Mouse (Mus musculus): ENCODE data around the gene Fat4. TPM values are rescaled to one million over a fixed set of nuclear protein-coding genes. Genes with fewer than 3 reads are reported as not detected.

Fat4 gene
- polyA plus RNA-seq, 1 experiment from 2014 or later, result 2.0 TPM

DNA sequence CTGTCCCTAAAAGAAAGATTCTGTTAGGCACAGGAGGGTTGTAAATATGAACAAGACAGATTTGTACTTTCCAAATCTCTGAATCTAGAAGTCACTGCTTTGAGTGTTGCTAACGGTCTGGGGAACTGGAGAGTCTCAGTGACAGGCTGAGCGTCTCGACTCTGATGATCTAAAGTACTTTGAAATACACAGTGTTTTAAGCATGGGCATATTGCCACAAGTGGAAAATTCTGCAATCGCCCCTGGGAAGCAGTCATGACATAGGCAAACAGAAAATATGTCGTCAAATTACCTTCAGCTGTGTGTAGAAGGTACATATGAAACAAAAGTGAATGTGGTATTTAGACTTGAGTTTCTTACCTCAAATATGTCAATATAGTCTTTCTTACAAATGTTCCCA, 51.4 kb downstream of the Fat4 start:
- Histone ChIP-seq H3K9ac (ENCODE audit: low read length) (no peak overlapping the region), H3K4me3 (ENCODE audit: low read length) (no peak overlapping the region), H3K4me2 (ENCODE audit: low read depth, low read length) (no peak overlapping the region), H3K9me3 (replicated peaks; ENCODE audit: control insufficient read depth, low read length) (no peaks in the 10 kb centered on the region), H3K27ac (ENCODE audit: low read length) (no peak overlapping the region), H3K27me3 (ENCODE audit: control insufficient read depth, insufficient read depth, low read length) (no peaks in the 10 kb centered on the region), H3K36me3 (ENCODE audit: control insufficient read depth, insufficient read depth) (peaks cover 3% of the 10 kb centered on the region), H3K4me1 (ENCODE audit: control insufficient read depth, insufficient read depth, low read length) (peaks cover 24% of the 10 kb centered on the region)
- ATAC-seq (replicated peaks; ENCODE audit: extremely low read depth, insufficient read depth, low FRiP score), result no peak
- 44% methylated on average over 5 of the region's 5 CpGs for WGBS

DNA sequence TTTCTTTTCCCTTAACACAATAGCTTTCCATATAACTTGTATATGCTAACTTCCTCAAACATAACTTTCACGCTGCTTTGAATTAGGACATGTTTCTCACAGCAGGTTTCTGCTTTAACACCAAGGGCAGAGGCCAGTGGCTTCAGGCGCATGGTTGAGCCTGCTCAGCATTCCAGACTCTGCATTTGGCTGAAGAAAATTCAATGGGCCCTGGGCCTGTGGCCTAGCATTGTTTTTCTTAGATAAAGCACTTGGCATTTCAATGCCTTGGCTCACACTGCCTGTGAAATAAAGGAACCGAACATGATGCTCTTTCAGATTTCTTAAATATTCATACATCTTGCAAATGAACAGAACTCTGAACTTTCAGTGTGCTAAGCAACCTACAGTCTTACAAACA, 52.8 kb downstream of the Fat4 start:
- Histone ChIP-seq H3K9ac (ENCODE audit: low read length) (no peak overlapping the region), H3K27me3 (ENCODE audit: control insufficient read depth, insufficient read depth, low read length) (no peaks in the 10 kb centered on the region), H3K27ac (ENCODE audit: low read length) (0 out of 2 replicates have a peak overlapping the region, but pooled peaks have one; percentile 3), H3K4me3 (ENCODE audit: low read length) (no peak overlapping the region), H3K9me3 (replicated peaks; ENCODE audit: control insufficient read depth, low read length) (no peaks in the 10 kb centered on the region), H3K36me3 (ENCODE audit: control insufficient read depth, insufficient read depth) (peaks cover 4% of the 10 kb centered on the region), H3K4me1 (ENCODE audit: control insufficient read depth, insufficient read depth, low read length) (peaks cover 24% of the 10 kb centered on the region), H3K4me2 (ENCODE audit: low read depth, low read length) (no peak overlapping the region)
- WGBS, result 24% methylated on average over 3 of the region's 3 CpGs
- ATAC-seq (replicated peaks; ENCODE audit: extremely low read depth, insufficient read depth, low FRiP score), result 0 out of 2 replicates have a peak, but pooled peaks have one; percentile 52

DNA sequence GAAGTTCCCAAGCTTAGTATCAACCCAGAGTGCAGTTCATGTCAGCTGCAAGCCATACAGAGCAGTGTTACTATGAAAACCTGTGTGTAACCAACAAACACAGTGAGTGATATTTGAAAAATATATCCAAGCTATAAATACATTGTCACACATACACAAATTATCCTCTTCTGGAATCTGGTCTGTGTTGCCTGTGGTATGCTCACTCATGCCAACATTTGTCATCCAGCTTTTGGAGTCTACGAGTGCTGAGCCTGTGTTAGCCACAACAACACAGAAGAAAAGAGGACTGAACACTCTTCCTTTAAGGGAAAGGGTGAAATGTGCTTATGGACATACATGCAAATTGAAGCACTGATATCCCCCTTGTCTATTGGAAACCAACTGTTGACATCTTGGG, 53.6 kb downstream of the Fat4 start:
- H3K4me2 ChIP-seq (ENCODE audit: low read depth, low read length), result no peak overlapping the region
- H3K4me3 ChIP-seq (ENCODE audit: low read length), result no peak overlapping the region
- WGBS, result 48% methylated on average over 1 of the region's 1 CpGs
- no peak overlapping the region for H3K27ac ChIP-seq (ENCODE audit: low read length)
- ATAC-seq (replicated peaks; ENCODE audit: extremely low read depth, insufficient read depth, low FRiP score), result no peak
- H3K9ac ChIP-seq (ENCODE audit: low read length), result no peak overlapping the region
- peaks cover 21% of the 10 kb centered on the region for H3K4me1 ChIP-seq (ENCODE audit: control insufficient read depth, insufficient read depth, low read length)
- no peaks in the 10 kb centered on the region for H3K9me3 ChIP-seq (replicated peaks; ENCODE audit: control insufficient read depth, low read length)
- peaks cover 4% of the 10 kb centered on the region for H3K36me3 ChIP-seq (ENCODE audit: control insufficient read depth, insufficient read depth)
- H3K27me3 ChIP-seq (ENCODE audit: control insufficient read depth, insufficient read depth, low read length), result no peaks in the 10 kb centered on the region

DNA sequence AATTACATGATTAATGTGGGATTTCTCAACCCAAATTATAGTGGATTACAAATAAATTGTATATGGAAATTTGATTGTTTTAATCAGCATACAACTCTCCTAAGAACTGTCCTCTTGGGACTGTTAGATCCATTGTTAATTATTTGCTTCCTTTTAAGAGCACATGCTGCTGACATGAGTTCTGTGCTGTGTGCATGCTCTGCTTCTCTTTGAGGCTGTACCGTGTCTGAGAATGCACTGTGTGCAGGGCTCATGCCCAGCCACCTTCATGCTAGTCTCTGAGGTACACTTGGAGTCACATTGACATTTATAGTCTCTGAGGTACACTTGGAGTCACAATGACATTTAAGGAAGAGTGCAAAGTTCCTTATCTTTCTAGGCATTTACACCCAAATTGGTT, 58.4 kb downstream of the Fat4 start:
- no peak overlapping the region for H3K27ac ChIP-seq (ENCODE audit: low read length)
- no peak overlapping the region for H3K4me2 ChIP-seq (ENCODE audit: low read depth, low read length)
- H3K36me3 ChIP-seq (ENCODE audit: control insufficient read depth, insufficient read depth), result peaks cover 4% of the 10 kb centered on the region
- H3K27me3 ChIP-seq (ENCODE audit: control insufficient read depth, insufficient read depth, low read length), result no peaks in the 10 kb centered on the region
- no peak overlapping the region for H3K4me3 ChIP-seq (ENCODE audit: low read length)
- H3K4me1 ChIP-seq (ENCODE audit: control insufficient read depth, insufficient read depth, low read length), result 0 out of 2 replicates have a peak, but pooled peaks cover 2% of the 10 kb centered on the region
- WGBS, result 64% methylated on average over 1 of the region's 1 CpGs
- H3K9me3 ChIP-seq (replicated peaks; ENCODE audit: control insufficient read depth, low read length), result no peaks in the 10 kb centered on the region
- no peak overlapping the region for H3K9ac ChIP-seq (ENCODE audit: low read length)
- no peak for ATAC-seq (replicated peaks; ENCODE audit: extremely low read depth, insufficient read depth, low FRiP score)

DNA sequence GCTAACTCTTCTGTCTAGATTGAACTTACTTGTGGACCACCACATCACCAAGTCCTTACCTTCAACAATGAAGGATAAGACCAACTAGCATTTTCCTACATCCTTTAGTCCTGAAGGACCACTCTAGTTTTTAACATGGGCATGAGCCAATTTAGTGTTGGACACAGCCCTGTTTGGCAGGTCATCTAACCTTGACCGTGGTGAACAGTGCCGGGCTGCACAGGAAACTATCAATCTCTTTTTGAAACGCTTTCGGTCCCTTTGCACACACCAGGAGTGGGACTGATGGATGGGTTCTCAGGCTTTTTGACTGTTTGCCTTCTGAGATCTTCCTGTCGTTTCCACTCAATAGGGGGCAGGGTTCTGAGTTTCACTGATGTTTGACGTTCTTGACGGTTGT, 61.0 kb downstream of the Fat4 start:
- no peak overlapping the region for H3K4me2 ChIP-seq (ENCODE audit: low read depth, low read length)
- H3K27me3 ChIP-seq (ENCODE audit: control insufficient read depth, insufficient read depth, low read length), result no peaks in the 10 kb centered on the region
- H3K4me3 ChIP-seq (ENCODE audit: low read length), result no peak overlapping the region
- peaks cover 4% of the 10 kb centered on the region for H3K36me3 ChIP-seq (ENCODE audit: control insufficient read depth, insufficient read depth)
- WGBS, result 54% methylated on average over 7 of the region's 7 CpGs
- H3K9me3 ChIP-seq (replicated peaks; ENCODE audit: control insufficient read depth, low read length), result no peaks in the 10 kb centered on the region
- no peak for ATAC-seq (replicated peaks; ENCODE audit: extremely low read depth, insufficient read depth, low FRiP score)
- no peak overlapping the region for H3K27ac ChIP-seq (ENCODE audit: low read length)
- no peak overlapping the region for H3K9ac ChIP-seq (ENCODE audit: low read length)
- no peaks in the 10 kb centered on the region for H3K4me1 ChIP-seq (ENCODE audit: control insufficient read depth, insufficient read depth, low read length)

DNA sequence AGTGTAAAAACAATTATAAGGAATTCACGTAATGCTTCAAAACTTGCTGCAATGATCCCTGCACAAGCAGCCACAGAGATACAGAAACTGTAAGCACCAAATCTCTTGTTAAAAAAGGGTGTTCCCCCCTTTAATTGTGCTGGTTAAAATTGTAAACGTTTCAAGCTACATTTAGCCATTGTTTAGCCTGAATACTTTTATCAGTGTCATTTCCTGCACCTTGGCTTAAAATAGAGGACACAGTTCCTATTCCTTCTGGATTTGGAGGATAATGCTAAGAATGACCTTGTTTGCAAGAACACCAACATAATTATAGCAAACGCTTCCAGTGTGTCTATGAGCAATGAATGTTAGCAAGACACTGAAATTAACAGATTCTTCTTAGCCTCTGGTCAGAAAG, 65.9 kb downstream of the Fat4 start:
- Histone ChIP-seq H3K9ac (ENCODE audit: low read length) (no peak overlapping the region), H3K9me3 (replicated peaks; ENCODE audit: control insufficient read depth, low read length) (no peaks in the 10 kb centered on the region), H3K27ac (ENCODE audit: low read length) (no peak overlapping the region), H3K36me3 (ENCODE audit: control insufficient read depth, insufficient read depth) (peaks cover 12% of the 10 kb centered on the region), H3K4me3 (ENCODE audit: low read length) (no peak overlapping the region), H3K27me3 (ENCODE audit: control insufficient read depth, insufficient read depth, low read length) (no peaks in the 10 kb centered on the region), H3K4me1 (ENCODE audit: control insufficient read depth, insufficient read depth, low read length) (no peaks in the 10 kb centered on the region), H3K4me2 (ENCODE audit: low read depth, low read length) (no peak overlapping the region)
- no peak for ATAC-seq (replicated peaks; ENCODE audit: extremely low read depth, insufficient read depth, low FRiP score)
- 55% methylated on average over 3 of the region's 3 CpGs for WGBS

DNA sequence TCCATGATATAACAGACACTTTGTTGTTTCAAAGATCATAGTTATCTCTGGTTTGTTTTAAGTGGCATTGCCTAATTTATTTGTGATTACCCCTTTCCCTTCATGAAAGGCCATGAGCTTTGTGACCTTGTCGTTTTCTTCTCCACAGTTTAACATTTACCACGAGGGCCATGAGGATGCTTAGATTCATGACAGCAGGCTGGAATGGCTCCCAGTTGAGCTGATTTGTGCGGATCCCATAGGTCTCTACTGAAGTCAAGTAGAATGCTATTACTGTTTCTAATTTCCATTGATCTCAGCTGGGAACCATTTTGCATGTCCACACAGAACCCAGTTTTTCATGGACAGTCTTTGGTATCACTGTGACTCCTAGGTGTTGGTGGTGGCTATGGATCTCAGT, 67.5 kb downstream of the Fat4 start:
- Histone ChIP-seq H3K27ac (ENCODE audit: low read length) (no peak overlapping the region), H3K4me1 (ENCODE audit: control insufficient read depth, insufficient read depth, low read length) (no peaks in the 10 kb centered on the region), H3K9me3 (replicated peaks; ENCODE audit: control insufficient read depth, low read length) (no peaks in the 10 kb centered on the region), H3K4me3 (ENCODE audit: low read length) (no peak overlapping the region), H3K27me3 (ENCODE audit: control insufficient read depth, insufficient read depth, low read length) (no peaks in the 10 kb centered on the region), H3K4me2 (ENCODE audit: low read depth, low read length) (no peak overlapping the region), H3K9ac (ENCODE audit: low read length) (no peak overlapping the region), H3K36me3 (ENCODE audit: control insufficient read depth, insufficient read depth) (peaks cover 12% of the 10 kb centered on the region)
- 48% methylated on average over 3 of the region's 3 CpGs for WGBS
- no peak for ATAC-seq (replicated peaks; ENCODE audit: extremely low read depth, insufficient read depth, low FRiP score)

DNA sequence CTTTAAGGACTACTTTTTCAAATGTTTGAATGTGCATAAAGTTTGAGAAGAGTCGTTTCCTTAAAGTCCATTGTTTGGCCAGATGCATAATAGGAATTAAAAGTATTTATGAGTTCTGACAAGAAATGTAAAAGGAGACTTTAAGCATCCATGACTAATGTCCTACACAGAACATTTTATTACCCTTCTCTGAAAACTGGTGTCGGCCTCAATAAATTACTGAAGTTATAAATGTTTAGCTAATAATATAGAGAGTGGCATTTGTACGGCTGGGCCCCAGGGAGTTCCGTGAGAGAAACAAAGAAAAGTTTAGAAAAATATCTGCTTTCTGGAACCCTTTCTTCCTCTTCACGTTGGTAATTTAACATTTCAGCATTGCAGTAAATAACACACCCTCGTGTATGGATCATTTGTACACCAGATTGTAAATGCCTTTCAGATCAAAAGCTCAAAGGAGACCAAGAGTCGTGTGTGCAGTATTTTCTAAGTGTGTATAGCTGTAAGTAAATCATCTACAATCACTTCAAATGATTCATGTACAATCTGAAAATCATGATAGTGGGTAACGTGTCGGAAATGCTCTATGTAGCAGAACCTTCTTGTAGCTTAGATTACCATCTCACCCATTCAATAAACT, 69.4 kb downstream of the Fat4 start:
- Histone ChIP-seq H3K36me3 (ENCODE audit: control insufficient read depth, insufficient read depth) (peaks cover 12% of the 10 kb centered on the region), H3K27ac (ENCODE audit: low read length) (no peak overlapping the region), H3K9ac (ENCODE audit: low read length) (no peak overlapping the region), H3K4me1 (ENCODE audit: control insufficient read depth, insufficient read depth, low read length) (no peaks in the 10 kb centered on the region), H3K27me3 (ENCODE audit: control insufficient read depth, insufficient read depth, low read length) (no peaks in the 10 kb centered on the region), H3K9me3 (replicated peaks; ENCODE audit: control insufficient read depth, low read length) (no peaks in the 10 kb centered on the region), H3K4me3 (ENCODE audit: low read length) (no peak overlapping the region), H3K4me2 (ENCODE audit: low read depth, low read length) (no peak overlapping the region)
- no peak for ATAC-seq (replicated peaks; ENCODE audit: extremely low read depth, insufficient read depth, low FRiP score)
- 82% methylated on average over 9 of the region's 9 CpGs for WGBS

DNA sequence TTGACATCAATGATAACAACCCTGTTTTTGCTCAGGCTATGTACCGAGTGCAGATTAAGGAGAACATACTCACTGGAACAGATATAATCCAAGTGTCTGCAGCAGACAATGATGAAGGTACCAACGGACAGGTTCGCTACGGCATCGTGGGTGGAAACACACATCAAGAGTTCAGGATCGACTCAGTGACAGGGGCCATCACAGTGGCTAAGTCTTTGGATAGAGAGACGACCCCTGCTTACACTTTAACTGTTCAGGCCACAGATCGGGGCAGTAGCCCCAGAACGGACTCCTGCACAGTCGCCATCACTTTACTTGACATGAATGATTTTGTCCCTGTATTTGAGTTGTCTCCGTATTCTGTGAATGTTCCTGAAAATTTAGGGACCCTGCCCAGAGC, 70.4 kb downstream of the Fat4 start:
- Histone ChIP-seq H3K27me3 (ENCODE audit: control insufficient read depth, insufficient read depth, low read length) (no peaks in the 10 kb centered on the region), H3K9ac (ENCODE audit: low read length) (no peak overlapping the region), H3K4me1 (ENCODE audit: control insufficient read depth, insufficient read depth, low read length) (peaks cover under 1% of the 10 kb centered on the region; the same call in 1 of the 2 replicates), H3K27ac (ENCODE audit: low read length) (no peak overlapping the region), H3K9me3 (replicated peaks; ENCODE audit: control insufficient read depth, low read length) (no peaks in the 10 kb centered on the region), H3K36me3 (ENCODE audit: control insufficient read depth, insufficient read depth) (peaks cover 12% of the 10 kb centered on the region), H3K4me3 (ENCODE audit: low read length) (no peak overlapping the region), H3K4me2 (ENCODE audit: low read depth, low read length) (no peak overlapping the region)
- 89% methylated on average over 11 of the region's 11 CpGs for WGBS
- ATAC-seq (replicated peaks; ENCODE audit: extremely low read depth, insufficient read depth, low FRiP score), result no peak
